Mouse (Mus musculus): ENCODE data around the gene Slc37a1. TPM values are rescaled to one million over a fixed set of nuclear protein-coding genes. Genes with fewer than 3 reads are reported as not detected.

Slc37a1 gene
- polyA plus RNA-seq, 1 experiment from 2014 or later = 10.4 TPM

GRCm38 (mm10) chr17:31295215-31295891, 8.8 kb downstream of the Slc37a1 start:
- H3K36me3 ChIP-seq (replicated peaks; ENCODE audit: control insufficient read depth, insufficient read depth) = no peaks in the 10 kb centered on the region
- no peaks in the 10 kb centered on the region for H3K27me3 ChIP-seq (ENCODE audit: control insufficient read depth, insufficient read depth, low read length)
- H3K4me1 ChIP-seq (replicated peaks; ENCODE audit: control insufficient read depth, insufficient read depth, low read length) = peaks cover 21% of the 10 kb centered on the region
- WGBS = 19% methylated on average over 25 of the region's 25 CpGs
- peak overlapping the region; percentile 88 for H3K27ac ChIP-seq
- DNase-seq (ENCODE audit: low spot score) = peak; percentile 65
- peak overlapping the region; percentile 87 for H3K9ac ChIP-seq
- H3K9me3 ChIP-seq (ENCODE audit: control insufficient read depth, low read length) = no peaks in the 10 kb centered on the region
- peak overlapping the region; percentile 68 for H3K4me3 ChIP-seq (replicated peaks; ENCODE audit: low read length)
- peak overlapping the region; percentile 95 for H3K4me2 ChIP-seq (replicated peaks)
- 0 out of 2 replicates have a peak, but pooled peaks have one; percentile 25 for ATAC-seq (ENCODE audit: low FRiP score)

GRCm38 (mm10) chr17:31295892-31296781, 9.5 kb downstream of the Slc37a1 start:
- DNase-seq (ENCODE audit: low spot score) (peak; percentile 56), ATAC-seq (ENCODE audit: low FRiP score) (peak; percentile 75)
- under 1% methylated on average over 67 of the region's 68 CpGs for WGBS
- H3K9me3 ChIP-seq (ENCODE audit: control insufficient read depth, low read length) = no peaks in the 10 kb centered on the region
- peak overlapping the region; percentile 88 for H3K27ac ChIP-seq
- peaks cover 21% of the 10 kb centered on the region for H3K4me1 ChIP-seq (replicated peaks; ENCODE audit: control insufficient read depth, insufficient read depth, low read length)
- H3K4me3 ChIP-seq (replicated peaks; ENCODE audit: low read length) = peak overlapping the region; percentile 68
- H3K36me3 ChIP-seq (replicated peaks; ENCODE audit: control insufficient read depth, insufficient read depth) = no peaks in the 10 kb centered on the region
- H3K9ac ChIP-seq = peak overlapping the region; percentile 87
- H3K27me3 ChIP-seq (ENCODE audit: control insufficient read depth, insufficient read depth, low read length) = no peaks in the 10 kb centered on the region
- H3K4me2 ChIP-seq (replicated peaks) = peak overlapping the region; percentile 95

GRCm38 (mm10) chr17:31297521-31297939, 10.9 kb downstream of the Slc37a1 start:
- 10% methylated on average over 7 of the region's 7 CpGs for WGBS
- Histone ChIP-seq H3K4me2 (replicated peaks) (peak overlapping the region; percentile 95), H3K4me3 (replicated peaks; ENCODE audit: low read length) (peak overlapping the region; percentile 68), H3K27ac (no peak overlapping the region), H3K4me1 (replicated peaks; ENCODE audit: control insufficient read depth, insufficient read depth, low read length) (peaks cover 21% of the 10 kb centered on the region), H3K9me3 (ENCODE audit: control insufficient read depth, low read length) (no peaks in the 10 kb centered on the region), H3K9ac (peak overlapping the region; percentile 87), H3K27me3 (ENCODE audit: control insufficient read depth, insufficient read depth, low read length) (no peaks in the 10 kb centered on the region), H3K36me3 (replicated peaks; ENCODE audit: control insufficient read depth, insufficient read depth) (no peaks in the 10 kb centered on the region)
- ATAC-seq (ENCODE audit: low FRiP score) = no peak
- DNase-seq (ENCODE audit: low spot score) = no peak

GRCm38 (mm10) chr17:31298419-31299209, 12.0 kb downstream of the Slc37a1 start:
- H3K4me2 ChIP-seq (replicated peaks) = no peak overlapping the region
- no peak overlapping the region for H3K27ac ChIP-seq
- WGBS = 84% methylated on average over 6 of the region's 6 CpGs
- no peaks in the 10 kb centered on the region for H3K36me3 ChIP-seq (replicated peaks; ENCODE audit: control insufficient read depth, insufficient read depth)
- no peak for ATAC-seq (ENCODE audit: low FRiP score)
- no peaks in the 10 kb centered on the region for H3K27me3 ChIP-seq (ENCODE audit: control insufficient read depth, insufficient read depth, low read length)
- no peak for DNase-seq (ENCODE audit: low spot score)
- H3K9ac ChIP-seq = no peak overlapping the region
- H3K4me1 ChIP-seq (replicated peaks; ENCODE audit: control insufficient read depth, insufficient read depth, low read length) = peaks cover 21% of the 10 kb centered on the region
- H3K9me3 ChIP-seq (ENCODE audit: control insufficient read depth, low read length) = no peaks in the 10 kb centered on the region
- H3K4me3 ChIP-seq (replicated peaks; ENCODE audit: low read length) = no peak overlapping the region

- Histone ChIP-seq H3K4me3 (replicated peaks; ENCODE audit: low read length) (no peak overlapping the region), H3K9ac (no peak overlapping the region), H3K27me3 (ENCODE audit: control insufficient read depth, insufficient read depth, low read length) (no peaks in the 10 kb centered on the region), H3K4me2 (replicated peaks) (no peak overlapping the region), H3K36me3 (replicated peaks; ENCODE audit: control insufficient read depth, insufficient read depth) (no peaks in the 10 kb centered on the region), H3K9me3 (ENCODE audit: control insufficient read depth, low read length) (no peaks in the 10 kb centered on the region), H3K4me1 (replicated peaks; ENCODE audit: control insufficient read depth, insufficient read depth, low read length) (peaks cover 21% of the 10 kb centered on the region), H3K27ac (no peak overlapping the region)
- DNase-seq (ENCODE audit: low spot score) (no peak), ATAC-seq (ENCODE audit: low FRiP score) (no peak)
- 89% methylated on average over 4 of the region's 4 CpGs for WGBS
These were observed 13.4 kb downstream of the Slc37a1 start for GRCm38 (mm10) chr17:31299981-31300380.

- DNase-seq (ENCODE audit: low spot score) = no peak
- H3K9ac ChIP-seq = no peak overlapping the region
- H3K27me3 ChIP-seq (ENCODE audit: control insufficient read depth, insufficient read depth, low read length) = no peaks in the 10 kb centered on the region
- ATAC-seq (ENCODE audit: low FRiP score) = no peak
- WGBS = 80% methylated on average over 3 of the region's 3 CpGs
- no peaks in the 10 kb centered on the region for H3K36me3 ChIP-seq (replicated peaks; ENCODE audit: control insufficient read depth, insufficient read depth)
- H3K9me3 ChIP-seq (ENCODE audit: control insufficient read depth, low read length) = no peaks in the 10 kb centered on the region
- H3K27ac ChIP-seq = no peak overlapping the region
- H3K4me1 ChIP-seq (replicated peaks; ENCODE audit: control insufficient read depth, insufficient read depth, low read length) = peaks cover 17% of the 10 kb centered on the region
- no peak overlapping the region for H3K4me2 ChIP-seq (replicated peaks)
- no peak overlapping the region for H3K4me3 ChIP-seq (replicated peaks; ENCODE audit: low read length)
These were observed 14.1 kb downstream of the Slc37a1 start for GRCm38 (mm10) chr17:31300736-31301135.

- WGBS = 90% methylated on average over 4 of the region's 4 CpGs
- Histone ChIP-seq H3K27ac (no peak overlapping the region), H3K9me3 (ENCODE audit: control insufficient read depth, low read length) (no peaks in the 10 kb centered on the region), H3K4me2 (replicated peaks) (no peak overlapping the region), H3K4me1 (replicated peaks; ENCODE audit: control insufficient read depth, insufficient read depth, low read length) (0 out of 2 replicates have a peak, but pooled peaks cover 3% of the 10 kb centered on the region), H3K27me3 (ENCODE audit: control insufficient read depth, insufficient read depth, low read length) (no peaks in the 10 kb centered on the region), H3K36me3 (replicated peaks; ENCODE audit: control insufficient read depth, insufficient read depth) (0 out of 2 replicates have a peak, but pooled peaks cover 9% of the 10 kb centered on the region), H3K4me3 (replicated peaks; ENCODE audit: low read length) (no peak overlapping the region), H3K9ac (no peak overlapping the region)
- ATAC-seq (ENCODE audit: low FRiP score) (no peak), DNase-seq (ENCODE audit: low spot score) (no peak)
These were observed 16.8 kb downstream of the Slc37a1 start for GRCm38 (mm10) chr17:31303401-31303800.

GRCm38 (mm10) chr17:31304895-31305775, 18.5 kb downstream of the Slc37a1 start:
- Histone ChIP-seq H3K9me3 (ENCODE audit: control insufficient read depth, low read length) (no peaks in the 10 kb centered on the region), H3K36me3 (replicated peaks; ENCODE audit: control insufficient read depth, insufficient read depth) (0 out of 2 replicates have a peak, but pooled peaks cover 9% of the 10 kb centered on the region), H3K27me3 (ENCODE audit: control insufficient read depth, insufficient read depth, low read length) (no peaks in the 10 kb centered on the region), H3K9ac (no peak overlapping the region), H3K27ac (no peak overlapping the region), H3K4me3 (replicated peaks; ENCODE audit: low read length) (no peak overlapping the region), H3K4me1 (replicated peaks; ENCODE audit: control insufficient read depth, insufficient read depth, low read length) (0 out of 2 replicates have a peak, but pooled peaks cover 6% of the 10 kb centered on the region), H3K4me2 (replicated peaks) (no peak overlapping the region)
- DNase-seq (ENCODE audit: low spot score) (no peak), ATAC-seq (ENCODE audit: low FRiP score) (no peak)
- 65% methylated on average over 12 of the region's 12 CpGs for WGBS
